Mouse (Mus musculus): ENCODE data around the gene Atxn10. TPM values are rescaled to one million over a fixed set of nuclear protein-coding genes. Genes with fewer than 3 reads are reported as not detected.

Gene Atxn10
- polyA plus RNA-seq, 1 experiment = 216 TPM

DNA sequence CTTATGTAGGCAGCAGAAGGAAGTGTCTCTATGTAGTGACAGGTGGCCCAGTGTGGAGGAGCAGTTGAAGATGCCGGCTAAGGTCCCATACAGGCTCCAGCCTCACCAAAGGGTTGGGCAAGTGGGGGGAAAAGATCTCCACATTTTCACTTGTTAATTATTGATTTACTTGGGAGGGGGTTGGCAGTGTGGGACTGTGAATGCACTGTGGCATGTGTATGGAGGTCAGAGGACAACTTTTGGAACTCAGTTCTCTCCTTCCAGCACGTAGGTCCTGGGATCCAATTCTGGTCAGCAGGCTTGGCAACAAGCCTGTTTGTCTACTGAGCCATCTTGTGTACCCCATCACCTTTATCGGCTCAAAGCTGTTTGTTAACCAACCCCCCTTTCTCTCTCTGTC is 39.5 kb upstream of the Atxn10 start:
- Histone ChIP-seq H3K36me3 (ENCODE audit: control insufficient read depth, insufficient read depth) (no peaks in the 10 kb centered on the region), H3K79me2 (ENCODE audit: control insufficient read depth, insufficient read depth) (no peaks in the 10 kb centered on the region), H3K4me2 (ENCODE audit: low read depth) (no peak overlapping the region), H3K27me3 (ENCODE audit: control insufficient read depth, insufficient read depth, insufficient read length) (peaks cover 10% of the 10 kb centered on the region), H3K4me3 (no peak overlapping the region), H3ac (ENCODE audit: control insufficient read depth, insufficient read length) (no peak overlapping the region)
- no peak for TF ChIP-seq USF1 (IDR thresholded peaks at IDR 0.05; ENCODE audit: low read depth)
- TF ChIP-seq MAX (IDR thresholded peaks at IDR 0.05; ENCODE audit: low read depth) = no peak
- no peak for TF ChIP-seq TCF3 (IDR thresholded peaks at IDR 0.05; ENCODE audit: insufficient read length, low read depth)
- no peak for TF ChIP-seq POLR2A (IDR thresholded peaks at IDR 0.05; ENCODE audit: insufficient read length, low read depth)
- TF ChIP-seq MYOD1 (IDR thresholded peaks at IDR 0.05; ENCODE audit: control insufficient read depth in 1 of 3, insufficient read length in 2 of 3, low read depth in 2 of 3) = no peak
- no peak for TF ChIP-seq SRF (IDR thresholded peaks at IDR 0.05; ENCODE audit: control insufficient read depth, insufficient read length, low read depth)
- TF ChIP-seq REST (IDR thresholded peaks at IDR 0.05; ENCODE audit: insufficient read depth, insufficient read length) = no peak
- TF ChIP-seq E2F4 (IDR thresholded peaks at IDR 0.05; ENCODE audit: insufficient read depth) = no peak
- TF ChIP-seq MYOG (IDR thresholded peaks at IDR 0.05; ENCODE audit: control insufficient read depth in 1 of 3, insufficient read depth in 1 of 3, insufficient read length in 2 of 3, low read depth in 2 of 3) = no peak
- no peak for TF ChIP-seq POLR2AphosphoS2 (IDR thresholded peaks at IDR 0.05; ENCODE audit: insufficient read length, low read depth)
- TF ChIP-seq TCF12 (IDR thresholded peaks at IDR 0.05; ENCODE audit: insufficient read depth, poor library complexity, severe bottlenecking) = no peak
- no peak for TF ChIP-seq CEBPB (IDR thresholded peaks at IDR 0.05; ENCODE audit: insufficient read depth, poor library complexity, severe bottlenecking)

GRCm38 (mm10) chr15:85298167-85298781 is 37.8 kb upstream of the Atxn10 start:
- TF ChIP-seq MYOG (IDR thresholded peaks at IDR 0.05; ENCODE audit: control insufficient read depth in 1 of 3, insufficient read depth in 1 of 3, insufficient read length in 2 of 3, low read depth in 2 of 3) (peak in 1 of 3 experiments; percentile 54), SRF (IDR thresholded peaks at IDR 0.05; ENCODE audit: control insufficient read depth, insufficient read length, low read depth) (no peak), MYOD1 (IDR thresholded peaks at IDR 0.05; ENCODE audit: control insufficient read depth in 1 of 3, insufficient read length in 2 of 3, low read depth in 2 of 3) (peak in 2 of 3 experiments; percentile 31 to 53)
- H3K4me3 ChIP-seq = no peak overlapping the region

GRCm38 (mm10) chr15:85298946-85299345 is 37.1 kb upstream of the Atxn10 start:
- H3K4me2 ChIP-seq (ENCODE audit: low read depth) = no peak overlapping the region

More at GRCm38 (mm10) chr15:85298167-85298781, 37.8 kb upstream of the Atxn10 start:
- no peaks in the 10 kb centered on the region for H3K79me2 ChIP-seq (ENCODE audit: control insufficient read depth, insufficient read depth)
- peak overlapping the region; percentile 78 for H3K4me2 ChIP-seq (ENCODE audit: low read depth)
- no peak overlapping the region for H3ac ChIP-seq (ENCODE audit: control insufficient read depth, insufficient read length)
- H3K27me3 ChIP-seq (ENCODE audit: control insufficient read depth, insufficient read depth, insufficient read length) = peaks cover 18% of the 10 kb centered on the region
- no peaks in the 10 kb centered on the region for H3K36me3 ChIP-seq (ENCODE audit: control insufficient read depth, insufficient read depth)

GRCm38 (mm10) chr15:85303241-85303640 is 32.8 kb upstream of the Atxn10 start:
- Histone ChIP-seq H3K27me3 (ENCODE audit: control insufficient read depth, insufficient read depth, insufficient read length) (peaks cover 15% of the 10 kb centered on the region), H3K79me2 (ENCODE audit: control insufficient read depth, insufficient read depth) (no peaks in the 10 kb centered on the region), H3K4me2 (ENCODE audit: low read depth) (no peak overlapping the region), H3K36me3 (ENCODE audit: control insufficient read depth, insufficient read depth) (no peaks in the 10 kb centered on the region), H3ac (ENCODE audit: control insufficient read depth, insufficient read length) (no peak overlapping the region), H3K4me3 (no peak overlapping the region)
- TF ChIP-seq MAX (IDR thresholded peaks at IDR 0.05; ENCODE audit: low read depth) (no peak), REST (IDR thresholded peaks at IDR 0.05; ENCODE audit: insufficient read depth, insufficient read length) (no peak), POLR2AphosphoS2 (IDR thresholded peaks at IDR 0.05; ENCODE audit: insufficient read length, low read depth) (no peak), USF1 (IDR thresholded peaks at IDR 0.05; ENCODE audit: low read depth) (no peak), TCF3 (IDR thresholded peaks at IDR 0.05; ENCODE audit: insufficient read length, low read depth) (no peak), CEBPB (IDR thresholded peaks at IDR 0.05; ENCODE audit: insufficient read depth, poor library complexity, severe bottlenecking) (no peak), TCF12 (IDR thresholded peaks at IDR 0.05; ENCODE audit: insufficient read depth, poor library complexity, severe bottlenecking) (no peak), MYOD1 (IDR thresholded peaks at IDR 0.05; ENCODE audit: control insufficient read depth in 1 of 3, insufficient read length in 2 of 3, low read depth in 2 of 3) (no peak)

More at GRCm38 (mm10) chr15:85298946-85299345, 37.1 kb upstream of the Atxn10 start:
- Histone ChIP-seq H3K36me3 (ENCODE audit: control insufficient read depth, insufficient read depth) (no peaks in the 10 kb centered on the region), H3ac (ENCODE audit: control insufficient read depth, insufficient read length) (no peak overlapping the region), H3K27me3 (ENCODE audit: control insufficient read depth, insufficient read depth, insufficient read length) (peaks cover 20% of the 10 kb centered on the region), H3K4me3 (no peak overlapping the region), H3K79me2 (ENCODE audit: control insufficient read depth, insufficient read depth) (no peaks in the 10 kb centered on the region)
- TF ChIP-seq TCF3 (IDR thresholded peaks at IDR 0.05; ENCODE audit: insufficient read length, low read depth) (no peak), MYOG (IDR thresholded peaks at IDR 0.05; ENCODE audit: control insufficient read depth in 1 of 3, insufficient read depth in 1 of 3, insufficient read length in 2 of 3, low read depth in 2 of 3) (no peak), POLR2AphosphoS2 (IDR thresholded peaks at IDR 0.05; ENCODE audit: insufficient read length, low read depth) (no peak), SRF (IDR thresholded peaks at IDR 0.05; ENCODE audit: control insufficient read depth, insufficient read length, low read depth) (no peak), E2F4 (IDR thresholded peaks at IDR 0.05; ENCODE audit: insufficient read depth) (no peak), MAX (IDR thresholded peaks at IDR 0.05; ENCODE audit: low read depth) (no peak)

- no peaks in the 10 kb centered on the region for H3K79me2 ChIP-seq (ENCODE audit: control insufficient read depth, insufficient read depth)
- H3ac ChIP-seq (ENCODE audit: control insufficient read depth, insufficient read length) = no peak overlapping the region
- no peaks in the 10 kb centered on the region for H3K36me3 ChIP-seq (ENCODE audit: control insufficient read depth, insufficient read depth)
- no peak overlapping the region for H3K4me2 ChIP-seq (ENCODE audit: low read depth)
- peaks cover 14% of the 10 kb centered on the region for H3K27me3 ChIP-seq (ENCODE audit: control insufficient read depth, insufficient read depth, insufficient read length)
- H3K4me3 ChIP-seq = no peak overlapping the region
- TF ChIP-seq TCF3 (IDR thresholded peaks at IDR 0.05; ENCODE audit: insufficient read length, low read depth) = no peak
- no peak for TF ChIP-seq POLR2AphosphoS2 (IDR thresholded peaks at IDR 0.05; ENCODE audit: insufficient read length, low read depth)
- TF ChIP-seq POLR2A (IDR thresholded peaks at IDR 0.05; ENCODE audit: insufficient read length, low read depth) = no peak
- TF ChIP-seq E2F4 (IDR thresholded peaks at IDR 0.05; ENCODE audit: insufficient read depth) = no peak
- TF ChIP-seq REST (IDR thresholded peaks at IDR 0.05; ENCODE audit: insufficient read depth, insufficient read length) = no peak
- no peak for TF ChIP-seq SRF (IDR thresholded peaks at IDR 0.05; ENCODE audit: control insufficient read depth, insufficient read length, low read depth)
- no peak for TF ChIP-seq TCF12 (IDR thresholded peaks at IDR 0.05; ENCODE audit: insufficient read depth, poor library complexity, severe bottlenecking)
- TF ChIP-seq CEBPB (IDR thresholded peaks at IDR 0.05; ENCODE audit: insufficient read depth, poor library complexity, severe bottlenecking) = no peak
- no peak for TF ChIP-seq USF1 (IDR thresholded peaks at IDR 0.05; ENCODE audit: low read depth)
- no peak for TF ChIP-seq MAX (IDR thresholded peaks at IDR 0.05; ENCODE audit: low read depth)
- no peak for TF ChIP-seq MYOD1 (IDR thresholded peaks at IDR 0.05; ENCODE audit: control insufficient read depth in 1 of 3, insufficient read length in 2 of 3, low read depth in 2 of 3)
- no peak for TF ChIP-seq MYOG (IDR thresholded peaks at IDR 0.05; ENCODE audit: control insufficient read depth in 1 of 3, insufficient read depth in 1 of 3, insufficient read length in 2 of 3, low read depth in 2 of 3)
These were observed 32.1 kb upstream of the Atxn10 start for GRCm38 (mm10) chr15:85303976-85304375.

All from myocyte (in vitro differentiated cells).